Mouse (Mus musculus) E14TG2a.4 (cell line): ENCODE measurements at regions not wholly inside any gene's neighbourhood (a gene's known extent, or its start where the extent isn't known, plus 50 kb on each side); places are given as distances from the start of the nearest gene placed in this dataset.

Experiments used
- CTCF ChIP-seq: conservative IDR thresholded peaks from 2 replicates; pipeline ENCODE4 v1.5.1; 2014; ENCODE audit warnings: low read length
- NANOG ChIP-seq: IDR thresholded peaks from 2 replicates; pipeline ENCODE4 v1.6.1; 2014; ENCODE audit warnings: borderline replicate concordance, low read length, mixed read lengths
- POU5F1 ChIP-seq: IDR thresholded peaks from 2 replicates; pipeline ENCODE4 v1.6.1; 2014; ENCODE audit warnings: low read length, borderline replicate concordance

DNA sequence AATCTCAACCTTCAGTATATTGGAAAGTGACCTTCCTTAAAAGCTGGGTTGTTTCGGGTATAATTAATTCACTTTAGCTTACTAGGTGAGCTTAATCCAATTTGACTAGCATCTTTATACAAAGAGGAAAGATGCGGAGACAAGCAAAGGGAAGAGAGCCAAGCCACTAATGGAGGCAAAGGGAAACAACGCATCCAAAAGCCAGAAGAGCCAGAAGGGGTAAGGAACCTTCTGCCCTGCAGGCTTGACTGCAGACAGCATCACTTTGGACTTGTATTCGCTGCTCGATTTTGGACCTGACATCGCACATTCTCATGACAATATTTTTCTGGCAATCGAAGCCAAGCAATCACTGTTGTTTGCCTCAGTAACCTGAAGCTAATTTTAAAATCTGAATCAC, 700.8 kb downstream of the Rps29 start:
- TF ChIP-seq CTCF, result no peak
- TF ChIP-seq NANOG, result no peak
- no peak for TF ChIP-seq POU5F1
